Mouse (Mus musculus) limb, embryonic 11.5 days (tissue): ENCODE results near the gene Ctsa. TPM values are rescaled to one million over a fixed set of nuclear protein-coding genes. Genes with fewer than 3 reads are reported as not detected.
"Not testable (repeated sequence)": the region's sequence is repeated elsewhere in the genome, so short reads cannot be mapped to it uniquely, and the experiment has no call there.

Experiments
- ATAC-seq: fragments of 200-750 bp; cut with Nextera tagmentation; 2 replicates; pipeline ENCODE4 v1.8.0; 2017; ENCODE audit warnings: low read depth; ENCODE audit not compliant: insufficient number of reproducible peaks, low FRiP score, low TSS enrichment
- DNase-seq: peaks from one replicate; pipeline ENCODE4 v3.0.0-alpha.2; 2015; ENCODE audit warnings: low spot score
- H3K27ac ChIP-seq: fragments of 300-500 bp; sonication (generic); replicated peaks from 2 replicates; pipeline ENCODE4 v1.5.1; 2014; ENCODE audit warnings: low read depth, mild to moderate bottlenecking, low read length
- H3K27me3 ChIP-seq: fragments of 300-500 bp; sonication (generic); 2 replicates; pipeline ENCODE4 v1.6.1; 2014; ENCODE audit warnings: mild to moderate bottlenecking, low read length, mixed read lengths; ENCODE audit not compliant: control insufficient read depth, insufficient read depth
- H3K36me3 ChIP-seq: fragments of 300-500 bp; sonication (generic); 2 replicates; pipeline ENCODE4 v1.6.1; 2014; ENCODE audit warnings: mild to moderate bottlenecking, low read length, moderate library complexity, mixed read lengths; ENCODE audit not compliant: control insufficient read depth, insufficient read depth
- H3K4me1 ChIP-seq: fragments of 300-500 bp; sonication (generic); 2 replicates; pipeline ENCODE4 v1.6.1; 2014; ENCODE audit warnings: low read length, mixed read lengths; ENCODE audit not compliant: control insufficient read depth, insufficient read depth
- H3K4me2 ChIP-seq: fragments of 300-500 bp; sonication (generic); 2 replicates; pipeline ENCODE4 v1.6.1; 2014; ENCODE audit warnings: low read depth, mild to moderate bottlenecking, moderate library complexity; ENCODE audit not compliant: severe bottlenecking
- H3K4me3 ChIP-seq: fragments of 300-500 bp; sonication (generic); 2 replicates; pipeline ENCODE4 v1.5.1; 2014; ENCODE audit warnings: low read depth, low read length
- H3K9ac ChIP-seq: fragments of 300-500 bp; sonication (generic); 2 replicates; pipeline ENCODE4 v1.6.1; 2014; ENCODE audit warnings: mild to moderate bottlenecking, low read length
- H3K9me3 ChIP-seq: fragments of 300-500 bp; sonication (generic); 2 replicates; pipeline ENCODE4 v1.6.1; 2016; ENCODE audit warnings: low read length; ENCODE audit not compliant: control insufficient read depth
- WGBS: fragments of 180-500 bp; shearing (Covaris S2); extraction: QIAGEN DNeasy Blood & Tissue Kit; methylation state at CpG from one replicate; pipeline ENCODE4 v1.1.7; 2014; 5-methylcytosine and 5-hydroxymethylcytosine counted together
- polyA plus RNA-seq: library from polyadenylated mRNA; unstranded; fragments of >200 nt; fragmentation: Nextera tagmentation; extraction: Ambion mirVana; gene quantifications from 2 replicates; pipeline ENCODE4 v1.2.1, GENCODE M21; 2014

Ctsa gene
- polyA plus RNA-seq, 1 experiment from 2014 or later, result 95.8 TPM

DNA sequence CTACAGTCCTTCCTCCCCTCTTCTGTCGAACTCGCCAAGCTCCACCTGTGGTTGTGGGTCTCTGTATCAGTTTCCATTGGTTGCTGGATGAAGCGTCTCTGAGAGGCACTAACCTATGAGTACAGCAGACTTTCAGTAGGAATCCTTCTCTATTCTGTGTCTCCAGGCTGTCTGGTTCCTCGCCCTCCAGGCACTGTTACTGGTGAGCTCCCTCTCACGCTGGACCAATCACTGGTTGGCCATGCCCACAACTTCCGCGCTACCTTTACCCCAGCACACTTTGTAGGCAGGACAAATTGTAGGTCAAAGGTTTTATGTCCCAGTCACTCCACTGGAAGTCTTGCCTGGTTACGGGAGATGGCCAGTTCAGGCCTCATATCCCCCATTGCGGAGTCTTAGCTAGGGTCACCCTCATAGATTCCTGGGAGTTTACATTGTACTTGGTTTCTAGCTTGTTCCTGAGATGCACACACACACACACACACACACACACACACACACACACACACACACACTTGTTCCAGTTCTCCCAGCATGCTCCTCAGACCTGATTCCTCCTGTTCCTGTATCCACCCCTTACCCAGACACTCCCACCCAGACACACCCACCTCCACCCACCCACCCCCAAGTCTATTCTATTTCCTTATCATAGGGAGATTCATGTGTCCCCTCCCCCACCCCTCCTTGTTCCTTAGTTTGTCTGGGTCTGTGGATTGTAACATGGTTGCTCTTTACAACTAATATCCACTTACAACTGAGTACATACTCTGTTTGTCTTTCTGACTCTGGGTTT, 27.2 kb downstream of the Ctsa start:
- no peak overlapping the region for H3K4me2 ChIP-seq
- 47% methylated on average over 9 of the region's 9 CpGs for WGBS
- no peaks in the 10 kb centered on the region for H3K9me3 ChIP-seq
- no peak overlapping the region for H3K9ac ChIP-seq
- ATAC-seq, result no peak
- H3K27me3 ChIP-seq, result peaks cover 33% of the 10 kb centered on the region
- H3K27ac ChIP-seq, result no peak overlapping the region
- no peak overlapping the region for H3K4me3 ChIP-seq
- no peak for DNase-seq
- peaks cover 7% of the 10 kb centered on the region; the same call in 1 of the 2 replicates for H3K4me1 ChIP-seq
- no peaks in the 10 kb centered on the region for H3K36me3 ChIP-seq

DNA sequence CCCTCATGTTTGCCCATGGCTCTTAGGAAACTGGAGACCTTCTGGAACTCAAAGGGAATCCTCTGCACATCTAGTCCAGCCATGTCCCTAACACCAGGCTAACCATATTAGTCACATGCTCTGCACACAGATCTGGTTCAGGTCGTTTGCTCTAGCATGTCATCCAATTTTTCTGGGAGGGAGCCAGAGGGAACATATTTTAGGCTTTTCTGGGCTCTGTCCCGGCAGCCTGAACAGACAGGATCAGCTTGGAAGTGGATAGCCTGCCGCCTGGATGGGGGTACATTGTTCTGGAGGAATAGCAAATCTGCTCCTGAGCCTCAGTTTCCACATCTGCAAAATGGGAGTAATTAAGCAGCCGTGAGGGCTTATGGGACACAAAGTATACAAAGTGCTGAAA, 28.4 kb downstream of the Ctsa start:
- WGBS, result 72% methylated on average over 4 of the region's 4 CpGs
- peaks cover 23% of the 10 kb centered on the region for H3K27me3 ChIP-seq
- DNase-seq (no peak), ATAC-seq (no peak)
- peaks cover 7% of the 10 kb centered on the region; the same call in 1 of the 2 replicates for H3K4me1 ChIP-seq
- no peak overlapping the region for H3K9ac ChIP-seq
- no peak overlapping the region for H3K4me2 ChIP-seq
- H3K9me3 ChIP-seq, result no peaks in the 10 kb centered on the region
- no peak overlapping the region for H3K27ac ChIP-seq
- H3K36me3 ChIP-seq, result no peaks in the 10 kb centered on the region
- no peak overlapping the region for H3K4me3 ChIP-seq

DNA sequence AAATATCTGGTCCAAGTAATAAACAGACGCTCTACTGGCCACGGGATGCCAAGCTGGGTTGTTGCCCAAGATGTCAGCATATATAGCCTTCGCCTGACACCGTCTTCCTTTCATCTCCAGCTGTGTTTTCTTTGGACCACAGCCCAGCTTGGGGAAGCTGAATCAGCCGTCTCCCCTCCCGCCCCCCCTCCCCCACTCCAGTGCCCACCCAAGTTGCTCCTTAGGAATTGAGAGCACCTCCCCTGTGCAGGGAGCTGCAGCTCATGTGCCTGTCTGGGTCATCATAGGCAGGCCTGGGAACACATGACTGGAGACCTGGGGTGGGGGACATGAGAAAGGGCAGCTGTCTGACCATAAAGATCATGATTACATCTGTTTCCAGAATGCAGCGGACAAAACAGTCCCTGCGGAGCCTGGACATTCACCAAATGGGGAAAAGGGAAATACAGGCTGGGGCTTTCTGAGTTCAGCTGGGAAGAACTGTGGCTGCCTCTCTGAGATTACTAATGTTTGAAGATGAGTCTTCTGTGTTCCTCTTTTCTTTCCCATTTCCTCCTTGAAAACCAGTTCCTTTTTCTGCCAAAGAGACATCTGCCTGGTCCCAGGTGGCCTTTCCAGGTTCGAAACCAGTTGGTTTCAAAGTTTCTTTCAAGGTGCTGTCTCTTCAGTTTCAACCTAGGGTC, 29.6 kb downstream of the Ctsa start:
- H3K27ac ChIP-seq, result no peak overlapping the region
- no peak for ATAC-seq

DNA sequence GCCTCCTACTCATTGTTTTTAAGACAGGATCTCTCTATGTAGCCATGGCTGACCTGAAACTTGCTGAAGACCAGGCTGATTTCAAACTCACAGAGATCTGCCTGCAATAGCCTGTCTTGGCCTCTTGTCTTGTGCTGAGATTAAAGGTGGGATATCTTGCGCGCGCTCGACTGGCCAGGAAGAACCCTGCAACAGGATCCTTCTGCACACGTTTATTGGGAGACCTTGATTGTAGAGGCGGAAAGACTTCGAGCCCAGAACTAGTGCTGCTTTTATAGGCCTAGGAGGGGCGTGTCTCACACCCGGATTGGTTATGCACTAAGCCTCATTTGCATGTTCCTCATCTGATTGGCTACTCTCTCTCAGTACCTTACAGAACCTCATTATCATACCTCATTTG, 30.7 kb downstream of the Ctsa start:
- 84% methylated on average over 7 of the region's 9 CpGs for WGBS

More for the DNA sequence above, 29.6 kb downstream of the Ctsa start:
- peaks cover 11% of the 10 kb centered on the region for H3K27me3 ChIP-seq
- H3K4me3 ChIP-seq, result no peak overlapping the region
- H3K4me2 ChIP-seq, result no peak overlapping the region
- 51% methylated on average over 9 of the region's 9 CpGs for whole genome bisulfite sequencing
- no peak overlapping the region for H3K9ac ChIP-seq
- H3K4me1 ChIP-seq, result peaks cover 7% of the 10 kb centered on the region; the same call in 1 of the 2 replicates
- no peaks in the 10 kb centered on the region for H3K9me3 ChIP-seq
- no peak for DNase-seq
- no peaks in the 10 kb centered on the region for H3K36me3 ChIP-seq

GRCm38 (mm10) chr2:164864593-164864992, 31.9 kb downstream of the Ctsa start:
- Histone ChIP-seq H3K9ac (no peak overlapping the region), H3K4me2 (no peak overlapping the region), H3K27me3 (0 out of 2 replicates have a peak, but pooled peaks cover 2% of the 10 kb centered on the region), H3K27ac (no peak overlapping the region), H3K4me3 (no peak overlapping the region), H3K36me3 (no peaks in the 10 kb centered on the region), H3K4me1 (peaks cover 2% of the 10 kb centered on the region; the same call in 1 of the 2 replicates), H3K9me3 (no peaks in the 10 kb centered on the region)
- ATAC-seq, result no peak
- DNase-seq, result no peak
- 80% methylated on average over 4 of the region's 4 CpGs for WGBS

More for the DNA sequence above, 30.7 kb downstream of the Ctsa start:
- not testable (repeated sequence) for H3K27me3 ChIP-seq, H3K9me3 ChIP-seq, H3K27ac ChIP-seq, H3K9ac ChIP-seq, H3K4me2 ChIP-seq, H3K36me3 ChIP-seq, ATAC-seq, DNase-seq, H3K4me1 ChIP-seq, H3K4me3 ChIP-seq

DNA sequence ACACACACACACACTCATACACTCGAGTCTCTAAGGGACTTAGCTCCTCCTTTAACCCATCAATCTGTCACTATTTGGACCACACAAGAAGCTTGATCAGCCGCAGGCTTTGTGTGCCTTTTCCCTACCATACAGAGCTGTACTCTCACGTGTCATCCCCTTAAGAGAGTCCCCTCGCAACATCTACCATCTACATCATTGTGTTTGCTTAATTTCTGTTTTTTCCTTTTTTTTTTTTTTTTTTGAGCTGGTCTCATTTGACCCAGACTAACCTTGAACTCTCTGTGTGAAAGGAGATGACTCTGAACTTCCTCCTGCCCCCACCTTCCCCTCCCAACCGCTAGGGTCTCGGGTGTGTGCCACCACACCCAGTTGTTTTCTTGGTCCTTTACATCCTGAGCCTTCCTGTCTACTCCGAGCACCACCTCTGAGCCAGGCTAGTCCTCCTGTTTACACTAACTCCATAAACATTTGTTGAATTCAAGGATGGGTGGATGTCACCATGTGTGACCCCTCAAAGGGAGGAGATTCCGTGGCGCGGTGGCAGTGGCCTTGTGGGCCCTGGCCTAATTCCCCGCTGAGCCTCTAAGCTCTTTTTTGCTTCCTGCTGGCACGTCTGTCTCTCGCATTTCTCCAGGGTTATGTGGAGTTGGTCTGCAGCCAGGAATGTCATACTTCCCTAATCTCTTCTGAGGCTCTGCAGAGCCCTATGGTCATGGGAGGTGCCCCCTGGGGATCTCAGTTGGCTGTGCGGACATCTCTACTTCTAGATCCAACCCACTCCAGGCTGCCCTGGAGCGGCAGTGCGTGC, 34.3 kb downstream of the Ctsa start:
- H3K27ac ChIP-seq, result no peak overlapping the region
- no peak for DNase-seq

DNA sequence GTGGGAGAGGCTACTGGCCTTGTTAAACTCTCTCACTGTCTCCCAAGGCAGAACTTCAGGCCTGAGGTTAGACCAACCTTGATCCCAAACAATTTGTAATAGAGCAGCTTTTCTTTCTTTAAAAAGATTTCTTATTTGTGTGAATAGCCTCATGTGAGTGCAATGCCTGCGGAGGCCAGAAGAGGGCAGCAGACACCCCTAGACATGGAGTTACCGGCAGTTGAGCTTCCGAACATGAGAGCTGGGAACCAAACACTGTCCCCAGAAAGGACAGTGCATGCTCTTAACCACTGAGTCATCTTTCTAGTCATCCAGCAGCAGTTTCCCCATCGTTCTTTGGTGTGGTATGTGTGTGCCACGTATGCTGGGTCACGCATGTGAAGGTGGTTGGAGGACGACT, 34.9 kb downstream of the Ctsa start:
- 93% methylated on average over 7 of the region's 7 CpGs for WGBS
- H3K27ac ChIP-seq, result no peak overlapping the region

More for the DNA sequence above, 34.3 kb downstream of the Ctsa start:
- Histone ChIP-seq H3K36me3 (no peaks in the 10 kb centered on the region), H3K4me3 (no peak overlapping the region), H3K4me2 (no peak overlapping the region), H3K9ac (no peak overlapping the region), H3K4me1 (peaks cover 2% of the 10 kb centered on the region; the same call in 1 of the 2 replicates), H3K27me3 (no peaks in the 10 kb centered on the region), H3K9me3 (no peaks in the 10 kb centered on the region)
- 68% methylated on average over 16 of the region's 16 CpGs for WGBS
- ATAC-seq, result no peak

GRCm38 (mm10) chr2:164868491-164868890, 35.8 kb downstream of the Ctsa start:
- H3K27me3 ChIP-seq, result no peaks in the 10 kb centered on the region
- H3K4me1 ChIP-seq, result no peaks in the 10 kb centered on the region
- no peak overlapping the region for H3K4me2 ChIP-seq
- H3K36me3 ChIP-seq, result no peaks in the 10 kb centered on the region
- WGBS, result 86% methylated on average over 7 of the region's 7 CpGs
- H3K27ac ChIP-seq, result no peak overlapping the region
- no peaks in the 10 kb centered on the region for H3K9me3 ChIP-seq
- DNase-seq (no peak), ATAC-seq (no peak)
- H3K9ac ChIP-seq, result no peak overlapping the region
- H3K4me3 ChIP-seq, result no peak overlapping the region

More for the DNA sequence above, 34.9 kb downstream of the Ctsa start:
- Histone ChIP-seq H3K4me1 (peaks cover 1% of the 10 kb centered on the region; the same call in 1 of the 2 replicates), H3K4me2 (no peak overlapping the region), H3K27me3 (no peaks in the 10 kb centered on the region), H3K9me3 (no peaks in the 10 kb centered on the region), H3K36me3 (no peaks in the 10 kb centered on the region), H3K9ac (no peak overlapping the region), H3K4me3 (no peak overlapping the region)
- ATAC-seq (no peak), DNase-seq (no peak)
